ENCODE assay signal across 9 mouse cellular contexts in the genomic region with DNA sequence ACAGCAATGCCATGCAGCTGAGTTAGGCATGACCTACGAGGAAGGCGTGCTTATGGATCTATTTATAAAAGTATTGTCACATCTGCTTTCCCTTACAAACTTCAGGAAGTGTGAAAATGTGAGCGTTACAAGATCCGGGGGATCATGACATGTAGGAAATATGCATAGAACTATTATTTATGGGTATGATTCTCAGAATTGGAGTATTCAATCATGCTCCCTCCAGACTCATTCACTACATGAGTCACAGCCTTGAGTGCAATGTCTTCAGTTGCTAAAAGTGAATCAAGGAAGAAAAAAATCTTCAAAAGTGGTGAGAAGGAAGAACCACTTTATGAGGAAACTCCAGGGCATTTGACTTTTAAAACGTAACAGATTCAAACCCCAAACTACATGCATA.
"Had no signal": no experiment of that assay in that cellular context is flagged by ENCODE, and none has a peak within 500 bp of the region (broad histone marks: within the 10 kb centered on the region; RNA-seq: fewer than 3 reads in every experiment).

No protein-coding gene starts in this region.

- ATAC-seq: midbrain, embryonic 16.5 days had no signal

- DNase-seq: kidney, adult 18-20 months; kidney, postnatal 14 days; layer of hippocampus, adult 9-11 months; right cerebral cortex, postnatal 25 days; thymus, postnatal 4 days had no signal

- H3K9me3 ChIP-seq: midbrain, embryonic 12.5 days had no signal

- H3K4me1 ChIP-seq: midbrain, embryonic 12.5 days had no signal

- H3K27me3 ChIP-seq: limb, embryonic 13.5 days; midbrain, embryonic 12.5 days had no signal

- H3K36me3 ChIP-seq: limb, embryonic 13.5 days; midbrain, embryonic 12.5 days had no signal

- H3K27ac ChIP-seq: limb, embryonic 13.5 days; liver, embryonic 14.5 days; midbrain, embryonic 12.5 days had no signal

- H3K4me2 ChIP-seq: limb, embryonic 13.5 days; midbrain, embryonic 12.5 days had no signal

- H3K9ac ChIP-seq: limb, embryonic 13.5 days; liver, embryonic 14.5 days; midbrain, embryonic 12.5 days had no signal

- H3K4me3 ChIP-seq: limb, embryonic 13.5 days; midbrain, embryonic 12.5 days had no signal
